Mouse (Mus musculus): ENCODE data around the gene Sept1.

Gene Sept1

GRCm38 (mm10) chr7:127195544-127196295 is 37.2 kb downstream of the Sept1 start, which contains the start of gene Cd2bp2:
Gene Cd2bp2 (minus strand): TSS chr7:127196050.
- in situ Hi-C loops (cut with MboI, MseI) = loop anchor here (5.0 to 25.0 kb wide), 3 partner anchors 58 to 1192 kb away; partner anchors contain the start of gene Spn

DNA sequence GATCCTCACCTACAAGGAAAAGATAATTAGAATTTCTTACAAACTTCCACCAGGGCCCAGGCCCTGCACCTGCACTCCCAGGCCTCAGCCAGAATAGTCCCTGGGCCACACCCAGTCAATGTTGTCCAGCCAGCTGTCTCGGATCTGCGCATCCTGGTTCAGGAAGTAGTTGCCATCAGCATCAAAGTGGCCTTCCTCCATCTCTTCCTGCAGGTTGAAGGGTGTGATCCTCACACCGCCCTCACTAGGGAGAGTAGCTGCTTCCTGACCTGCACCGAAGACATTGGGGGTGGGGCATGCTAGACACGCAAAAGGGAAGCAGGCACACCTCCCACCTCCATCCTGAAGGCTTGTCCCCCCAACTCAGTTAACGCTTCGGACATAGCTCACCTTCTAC is 38.3 kb downstream of the Sept1 start:
- in situ Hi-C loops (cut with MboI, MseI) = loop anchor here (5.0 to 25.0 kb wide), 3 partner anchors 57 to 1193 kb away; partner anchors contain the start of gene Spn

- in situ Hi-C loops (cut with MboI, MseI) = loop anchor here (25.0 kb wide), 1 partner anchor 1193 kb away; no protein-coding TSS in a partner anchor
Observed at GRCm38 (mm10) chr7:127194011-127194632, 38.8 kb downstream of the Sept1 start.

DNA sequence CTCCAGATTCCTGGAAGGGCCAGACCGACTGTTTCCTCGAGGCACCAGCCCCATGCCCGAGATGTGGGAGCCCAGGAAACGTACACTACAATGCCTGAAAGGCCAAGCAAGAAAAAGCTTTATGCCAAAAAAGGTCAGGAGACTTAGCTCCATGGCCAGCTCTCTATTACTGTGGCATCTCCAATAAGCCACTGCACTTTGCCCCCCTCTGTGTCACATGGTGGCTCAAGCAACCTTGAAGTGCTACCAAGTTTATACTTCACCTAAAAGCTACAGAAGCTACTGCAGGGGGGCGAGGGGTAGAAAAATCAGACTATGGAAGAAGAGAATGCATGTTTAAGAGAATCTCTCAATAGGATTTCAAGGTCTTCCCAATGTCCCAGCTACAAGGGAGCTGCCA is 39.9 kb downstream of the Sept1 start:
- in situ Hi-C loops (cut with MboI, MseI) = loop anchor here (25.0 kb wide), 1 partner anchor 1194 kb away; no protein-coding TSS in a partner anchor

DNA sequence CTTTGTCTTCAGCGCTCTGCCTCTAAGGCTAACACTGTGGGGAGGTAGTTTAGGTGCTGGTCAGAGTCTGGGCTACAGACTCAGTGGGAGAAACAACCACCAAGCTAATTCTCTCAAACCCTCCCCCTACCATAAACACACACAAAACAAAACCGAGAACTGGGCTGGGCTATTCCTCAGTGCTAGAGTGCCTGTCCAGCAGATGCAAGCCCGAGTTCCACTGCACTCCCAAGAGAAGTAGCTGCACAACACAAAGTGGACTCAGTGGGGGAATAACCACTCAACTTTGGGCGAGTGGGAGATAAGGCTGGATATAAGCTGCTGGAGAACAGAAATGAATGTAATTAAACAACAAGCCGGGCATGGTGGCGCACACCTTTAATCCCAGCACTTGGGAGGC is 42.3 kb downstream of the Sept1 start:
- in situ Hi-C loops (cut with MboI, MseI) = loop anchor here (25.0 kb wide), 1 partner anchor 1197 kb away; no protein-coding TSS in a partner anchor

- in situ Hi-C loops (cut with MboI, MseI) = loop anchor here (25.0 kb wide), 1 partner anchor 1199 kb away; no protein-coding TSS in a partner anchor
Observed at GRCm38 (mm10) chr7:127188305-127189276, 44.3 kb downstream of the Sept1 start.

DNA sequence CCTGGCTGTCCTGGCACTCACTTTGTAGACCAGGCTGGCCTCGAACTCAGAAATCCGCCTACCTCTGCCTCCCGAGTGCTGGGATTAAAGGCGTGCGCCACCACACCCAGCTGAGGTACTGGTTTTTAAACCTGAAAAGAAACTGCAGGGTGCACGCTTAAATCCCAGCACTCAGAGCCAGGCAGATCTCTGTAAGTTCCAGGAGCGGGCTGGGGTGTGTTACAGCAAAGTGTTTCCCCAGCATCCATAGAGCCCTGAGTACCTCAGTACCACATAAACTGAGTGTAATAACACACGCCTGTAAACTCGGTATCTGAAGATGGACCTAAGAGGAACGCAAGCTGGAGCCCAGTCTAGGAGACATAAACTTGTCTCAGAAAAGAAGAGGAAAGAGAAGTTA is 45.6 kb downstream of the Sept1 start:
- in situ Hi-C loops (cut with MboI, MseI) = loop anchor here (25.0 kb wide), 1 partner anchor 1200 kb away; no protein-coding TSS in a partner anchor

GRCm38 (mm10) chr7:127185601-127186000 is 47.3 kb downstream of the Sept1 start:
- in situ Hi-C loops (cut with MboI, MseI) = loop anchor here (25.0 kb wide), 1 partner anchor 1202 kb away; no protein-coding TSS in a partner anchor

- in situ Hi-C loops (cut with MboI, MseI) = loop anchor here (25.0 kb wide), 1 partner anchor 1203 kb away; no protein-coding TSS in a partner anchor
Observed at GRCm38 (mm10) chr7:127184720-127185119, 48.2 kb downstream of the Sept1 start.

DNA sequence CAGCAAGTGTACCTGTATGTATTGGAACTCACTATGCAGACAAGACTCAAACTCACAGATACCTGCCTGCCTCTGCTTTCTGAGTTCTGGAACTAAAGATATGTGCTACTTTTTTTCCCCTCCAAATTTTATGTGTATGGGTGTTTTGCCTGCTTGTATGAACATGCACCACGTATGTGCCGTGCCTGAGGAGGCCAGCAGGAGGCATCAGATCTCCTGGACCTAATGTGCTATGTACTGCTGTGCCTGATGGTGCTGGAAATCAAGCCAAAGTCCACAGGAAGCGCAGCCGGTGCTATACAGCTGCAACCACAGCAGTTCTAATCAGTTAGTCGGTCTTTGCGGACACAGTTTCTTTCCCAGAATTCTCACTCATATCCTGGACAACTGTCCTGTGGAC is 49.1 kb downstream of the Sept1 start:
- in situ Hi-C loops (cut with MboI, MseI) = loop anchor here (25.0 kb wide), 1 partner anchor 1203 kb away; no protein-coding TSS in a partner anchor

GRCm38 (mm10) chr7:127183345-127183744 is 49.6 kb downstream of the Sept1 start:
- in situ Hi-C loops (cut with MboI, MseI) = loop anchor here (25.0 kb wide), 1 partner anchor 1204 kb away; no protein-coding TSS in a partner anchor

DNA sequence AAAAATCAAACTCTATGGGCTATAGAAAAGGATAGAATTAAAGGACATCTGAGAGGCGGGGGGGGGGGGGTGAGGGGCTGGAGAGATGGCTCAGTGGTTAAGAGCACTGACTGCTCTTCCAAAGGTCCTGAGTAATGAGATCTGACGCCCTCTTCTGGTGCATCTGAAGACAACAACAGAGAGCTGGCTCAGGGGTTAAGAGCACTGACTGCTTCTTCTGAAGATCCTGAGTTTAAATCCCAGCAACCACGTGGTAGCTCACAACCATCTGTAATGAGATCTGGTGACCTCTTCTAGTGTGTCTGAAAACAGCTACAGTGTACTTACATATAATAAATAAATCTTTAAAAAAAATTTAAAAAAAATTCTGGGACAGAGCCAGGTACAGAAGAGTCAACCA is 51.2 kb downstream of the Sept1 start:
- in situ Hi-C loops (cut with MboI, MseI) = loop anchor here (25.0 kb wide), 1 partner anchor 1206 kb away; no protein-coding TSS in a partner anchor

GRCm38 (mm10) chr7:127180783-127181182 is 52.1 kb downstream of the Sept1 start:
- in situ Hi-C loops (cut with MboI, MseI) = loop anchor here (25.0 kb wide), 1 partner anchor 1207 kb away; no protein-coding TSS in a partner anchor

- in situ Hi-C loops (cut with MboI, MseI) = loop anchor here (25.0 kb wide), 1 partner anchor 1210 kb away; no protein-coding TSS in a partner anchor
Observed at GRCm38 (mm10) chr7:127176937-127177336, 56.0 kb downstream of the Sept1 start.

DNA sequence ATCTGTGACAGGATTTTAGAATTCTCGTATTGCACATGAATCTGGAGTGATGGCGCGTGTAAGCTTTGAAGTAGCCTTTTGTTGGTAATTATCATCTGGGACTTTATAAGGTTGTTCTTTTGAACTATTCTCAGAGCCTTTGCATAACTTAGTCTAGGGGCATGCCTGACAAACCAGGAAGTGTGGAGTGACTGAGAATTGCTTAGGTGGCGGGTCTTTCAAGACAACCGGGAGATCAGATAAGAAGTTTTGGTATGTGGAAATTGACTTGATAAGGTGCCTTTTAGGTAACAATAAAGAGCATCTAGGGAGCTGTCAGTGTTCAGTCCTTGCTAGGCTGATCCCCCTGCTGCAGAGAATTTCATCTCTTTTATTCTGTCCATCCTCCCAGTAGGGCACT is 66.4 kb downstream of the Sept1 start:
- in situ Hi-C loops (cut with MboI, MseI) = no loop called here

- in situ Hi-C loops (cut with MboI, MseI) = no loop called here
Observed at GRCm38 (mm10) chr7:127165607-127166493, 67.1 kb downstream of the Sept1 start.

Data from T-helper 1 cell (primary cell).